Mouse (Mus musculus) intestine, postnatal 0 days (tissue): ENCODE data around the gene Tamm41. TPM values are rescaled to one million over a fixed set of nuclear protein-coding genes. Genes with fewer than 3 reads are reported as not detected.
A peak's percentile ranks its signal among the peaks of the same experiment; 100 is the strongest.

Source experiments
- ATAC-seq: fragments of 200-750 bp; cut with Nextera tagmentation; 2 replicates; pipeline ENCODE4 v1.8.0; 2017; ENCODE audit warnings: mild to moderate bottlenecking, moderate TSS enrichment, moderate library complexity
- H3K27ac ChIP-seq: fragments of 300-500 bp; sonication (generic); 2 replicates; pipeline ENCODE4 v1.5.1; 2014; ENCODE audit warnings: mild to moderate bottlenecking, low read depth, low read length, moderate library complexity
- H3K27me3 ChIP-seq: fragments of 300-500 bp; sonication (generic); replicated peaks from 2 replicates; pipeline ENCODE4 v1.6.1; 2014; ENCODE audit warnings: low read length, mixed read lengths; ENCODE audit not compliant: control insufficient read depth, insufficient read depth
- H3K36me3 ChIP-seq: fragments of 300-500 bp; sonication (generic); 2 replicates; pipeline ENCODE4 v1.6.1; 2014; ENCODE audit warnings: mild to moderate bottlenecking, moderate library complexity; ENCODE audit not compliant: control insufficient read depth, insufficient read depth
- H3K4me1 ChIP-seq: fragments of 300-500 bp; sonication (generic); replicated peaks from 2 replicates; pipeline ENCODE4 v1.6.1; 2014; ENCODE audit warnings: antibody characterized with exemption, low read length, mixed read lengths; ENCODE audit not compliant: control insufficient read depth, insufficient read depth
- H3K4me2 ChIP-seq: fragments of 300-500 bp; sonication (generic); replicated peaks from 2 replicates; pipeline ENCODE4 v1.6.1; 2014; ENCODE audit warnings: low read depth, mild to moderate bottlenecking, moderate library complexity
- H3K4me3 ChIP-seq: fragments of 300-500 bp; sonication (generic); 2 replicates; pipeline ENCODE4 v1.5.1; 2014; ENCODE audit warnings: low read depth, low read length
- H3K9ac ChIP-seq: fragments of 300-500 bp; sonication (generic); 2 replicates; pipeline ENCODE4 v1.6.1; 2014; ENCODE audit warnings: mild to moderate bottlenecking, low read depth, low read length
- H3K9me3 ChIP-seq: fragments of 300-500 bp; sonication (generic); 2 replicates; pipeline ENCODE4 v1.6.1; 2016; ENCODE audit warnings: mixed run types; ENCODE audit not compliant: control insufficient read depth
- CTCF ChIP-seq: sonication (generic); IDR thresholded peaks from 2 replicates; pipeline ENCODE4 v1.5.1; 2016; ENCODE audit warnings: low read depth, mild to moderate bottlenecking, control low read depth, antibody characterized with exemption, moderate library complexity
- WGBS: fragments of 180-500 bp; shearing (Covaris S2); extraction: QIAGEN DNeasy Blood & Tissue Kit; methylation state at CpG from one replicate; pipeline ENCODE4 v1.1.7; 2014; 5-methylcytosine and 5-hydroxymethylcytosine counted together
- polyA plus RNA-seq: library from polyadenylated mRNA; unstranded; fragments of >200 nt; fragmentation: Nextera tagmentation; extraction: Ambion mirVana; gene quantifications from 2 replicates; pipeline ENCODE4 v1.2.1, GENCODE M21; 2015

The Tamm41 gene
- polyA plus RNA-seq, 1 experiment from 2014 or later = 42.6 TPM

GRCm38 (mm10) chr6:114959012-114959398 is 78.7 kb downstream of the Tamm41 start:
- Histone ChIP-seq H3K9me3 (no peaks in the 10 kb centered on the region), H3K4me3 (no peak overlapping the region), H3K27me3 (no peaks in the 10 kb centered on the region), H3K4me1 (no peaks in the 10 kb centered on the region), H3K4me2 (no peak overlapping the region), H3K36me3 (no peaks in the 10 kb centered on the region; the same call in 1 of the 2 replicates), H3K9ac (no peak overlapping the region), H3K27ac (no peak overlapping the region)
- TF ChIP-seq CTCF = no peak
- no peak for ATAC-seq
- WGBS = 55% methylated on average over 6 of the region's 6 CpGs

- H3K27me3 ChIP-seq = no peaks in the 10 kb centered on the region
- peak; percentile 14; the same call in 1 of the 2 replicates for TF ChIP-seq CTCF
- H3K9me3 ChIP-seq = no peaks in the 10 kb centered on the region
- H3K4me1 ChIP-seq = no peaks in the 10 kb centered on the region
- 58% methylated on average over 10 of the region's 10 CpGs for WGBS
- H3K4me3 ChIP-seq = no peak overlapping the region
- no peak overlapping the region for H3K27ac ChIP-seq
- no peak overlapping the region for H3K4me2 ChIP-seq
- H3K36me3 ChIP-seq = no peaks in the 10 kb centered on the region; the same call in 1 of the 2 replicates
- no peak overlapping the region for H3K9ac ChIP-seq
- ATAC-seq = no peak
These were observed 79.2 kb downstream of the Tamm41 start for GRCm38 (mm10) chr6:114958249-114959011.

DNA sequence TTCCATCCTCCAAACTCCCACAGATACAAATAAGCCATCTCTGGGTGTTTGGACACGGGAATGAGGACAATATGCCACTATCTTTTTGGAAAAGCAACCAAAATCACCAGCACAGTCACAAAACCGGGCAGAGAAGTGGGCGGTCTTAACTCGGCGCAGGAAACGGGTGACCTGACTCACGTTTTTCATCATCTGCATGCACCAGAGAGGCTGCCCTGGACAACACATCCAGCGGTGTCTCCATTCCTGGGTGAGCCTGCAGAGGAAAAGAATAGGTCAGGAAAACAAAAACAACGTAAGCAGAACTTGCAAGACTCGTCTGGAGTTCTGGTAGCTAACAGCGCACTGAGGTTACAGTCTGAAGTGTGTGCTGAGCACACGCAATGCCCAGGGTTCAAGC is 79.9 kb downstream of the Tamm41 start:
- 67% methylated on average over 12 of the region's 12 CpGs for WGBS
- no peaks in the 10 kb centered on the region for H3K4me1 ChIP-seq

GRCm38 (mm10) chr6:114954496-114954895 is 83.2 kb downstream of the Tamm41 start:
- H3K9ac ChIP-seq = no peak overlapping the region
- no peaks in the 10 kb centered on the region for H3K27me3 ChIP-seq
- no peaks in the 10 kb centered on the region for H3K4me1 ChIP-seq
- ATAC-seq = no peak
- TF ChIP-seq CTCF = no peak
- H3K27ac ChIP-seq = no peak overlapping the region
- H3K9me3 ChIP-seq = no peaks in the 10 kb centered on the region
- H3K4me3 ChIP-seq = no peak overlapping the region
- H3K4me2 ChIP-seq = no peak overlapping the region
- no peaks in the 10 kb centered on the region; the same call in 1 of the 2 replicates for H3K36me3 ChIP-seq
- WGBS = 67% methylated on average over 5 of the region's 5 CpGs

More for the DNA sequence above, 79.9 kb downstream of the Tamm41 start:
- Histone ChIP-seq H3K27me3 (no peaks in the 10 kb centered on the region), H3K9me3 (no peaks in the 10 kb centered on the region), H3K9ac (no peak overlapping the region), H3K36me3 (no peaks in the 10 kb centered on the region; the same call in 1 of the 2 replicates), H3K27ac (no peak overlapping the region), H3K4me2 (no peak overlapping the region), H3K4me3 (no peak overlapping the region)
- ATAC-seq = no peak
- TF ChIP-seq CTCF = no peak

Other genes starting within 250 kb of the Tamm41 start
- 31.1 and 33.0 TPM in 2 replicates for gene Vgll4, start 67.9 kb downstream of the Tamm41 start, polyA plus RNA-seq
- gene Syn2, start 97.0 kb upstream of the Tamm41 start, polyA plus RNA-seq = 4.7 and 4.9 TPM in 2 replicates
- not detected in 2 replicates for gene Gm17482, start 189.5 kb upstream of the Tamm41 start, polyA plus RNA-seq
- 0.12 and 0.17 TPM in 2 replicates for gene Timp4, start 214.3 kb upstream of the Tamm41 start, polyA plus RNA-seq